Mouse (Mus musculus): Measurements from ENCODE around the gene Ninj2. TPM values are rescaled to one million over a fixed set of nuclear protein-coding genes. Genes with fewer than 3 reads are reported as not detected.

The Ninj2 gene
- polyA plus RNA-seq, 1 experiment, result not detected

DNA sequence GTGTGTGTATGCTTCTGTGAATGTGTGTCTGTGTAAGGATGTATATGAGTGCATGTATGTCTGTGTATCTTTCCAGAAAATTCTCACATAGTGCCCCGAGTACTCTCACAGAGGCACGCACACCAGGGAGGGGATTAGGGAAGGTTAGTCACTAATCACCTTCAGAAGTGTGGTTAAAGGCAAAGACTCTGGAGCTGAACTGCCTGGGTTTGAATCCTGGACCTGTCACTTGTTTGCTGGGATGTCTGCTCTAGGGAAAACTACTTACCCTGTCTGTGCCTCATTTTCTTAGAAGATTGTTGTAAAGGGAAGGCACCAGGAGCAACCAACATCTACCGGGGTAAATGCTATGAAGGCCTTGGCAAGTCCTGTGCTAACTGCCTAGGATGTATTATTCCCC lies 22.3 kb downstream of the Ninj2 start:
- Histone ChIP-seq H3K27ac (ENCODE audit: insufficient read depth, low read depth, low read length) (peak overlapping the region; percentile 93), H3K4me3 (ENCODE audit: insufficient read depth, low read length) (peak overlapping the region; percentile 54)

DNA sequence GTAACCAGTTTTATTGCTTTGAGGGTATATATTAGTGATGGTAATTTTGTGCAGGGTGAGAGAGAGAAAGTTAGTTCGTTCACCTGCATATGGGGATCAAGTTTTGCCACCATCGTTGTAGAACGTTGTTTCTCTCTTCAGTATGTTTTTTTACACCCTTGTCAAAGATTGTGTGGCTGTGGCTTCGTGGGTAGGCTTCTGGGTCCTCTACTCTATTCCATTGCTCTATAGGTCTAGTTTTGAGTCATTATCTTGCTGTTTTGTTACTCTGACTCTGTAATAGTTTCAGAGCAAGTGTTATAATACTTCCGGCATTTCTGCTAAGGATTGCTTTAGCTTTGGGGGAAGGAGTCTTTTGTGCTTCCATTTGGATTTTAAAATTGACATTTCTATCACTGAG lies 26.7 kb downstream of the Ninj2 start:
- TF ChIP-seq POLR2A (IDR thresholded peaks at IDR 0.05; ENCODE audit: borderline replicate concordance, low read depth, low read length) (no peak), CTCF (IDR thresholded peaks at IDR 0.05; ENCODE audit: low read depth, low read length) (no peak)
- H3K4me3 ChIP-seq (ENCODE audit: insufficient read depth, low read length), result no peak overlapping the region
- peaks cover 19% of the 10 kb centered on the region for H3K4me1 ChIP-seq (ENCODE audit: control insufficient read depth, insufficient read depth, low read length)
- no peak overlapping the region for H3K27ac ChIP-seq (ENCODE audit: insufficient read depth, low read depth, low read length)

More for the DNA sequence above, 22.3 kb downstream of the Ninj2 start:
- H3K4me1 ChIP-seq (ENCODE audit: control insufficient read depth, insufficient read depth, low read length), result peaks cover 47% of the 10 kb centered on the region
- TF ChIP-seq CTCF (IDR thresholded peaks at IDR 0.05; ENCODE audit: low read depth, low read length), result no peak
- TF ChIP-seq POLR2A (IDR thresholded peaks at IDR 0.05; ENCODE audit: borderline replicate concordance, low read depth, low read length), result no peak

DNA sequence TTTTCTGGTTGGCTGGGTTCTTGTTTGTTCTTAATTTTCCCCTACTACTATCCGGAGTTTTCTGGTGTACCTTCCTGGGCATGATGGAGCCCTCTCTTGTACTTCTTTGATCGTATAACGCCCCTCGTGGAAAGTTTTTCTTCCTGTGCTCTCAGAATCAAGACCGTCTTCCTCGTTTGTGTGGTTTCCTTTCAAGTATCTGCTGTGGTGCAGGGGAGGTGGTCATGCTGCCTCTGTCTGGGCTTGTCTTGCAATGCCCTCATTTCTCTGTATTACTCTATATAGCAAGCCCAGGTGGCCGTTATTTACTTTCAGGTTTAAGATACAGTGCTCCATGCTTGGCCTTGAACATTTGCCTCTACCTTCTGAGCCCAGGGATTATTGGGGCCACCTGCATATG lies 31.5 kb downstream of the Ninj2 start:
- Histone ChIP-seq H3K4me1 (ENCODE audit: control insufficient read depth, insufficient read depth, low read length) (peaks cover 3% of the 10 kb centered on the region; the same call in 1 of the 2 replicates), H3K27ac (ENCODE audit: insufficient read depth, low read depth, low read length) (no peak overlapping the region), H3K4me3 (ENCODE audit: insufficient read depth, low read length) (no peak overlapping the region)
- TF ChIP-seq POLR2A (IDR thresholded peaks at IDR 0.05; ENCODE audit: borderline replicate concordance, low read depth, low read length) (no peak), CTCF (IDR thresholded peaks at IDR 0.05; ENCODE audit: low read depth, low read length) (no peak)

- TF ChIP-seq POLR2A (IDR thresholded peaks at IDR 0.05; ENCODE audit: borderline replicate concordance, low read depth, low read length) (no peak), CTCF (IDR thresholded peaks at IDR 0.05; ENCODE audit: low read depth, low read length) (no peak)
- Histone ChIP-seq H3K4me3 (ENCODE audit: insufficient read depth, low read length) (no peak overlapping the region), H3K4me1 (ENCODE audit: control insufficient read depth, insufficient read depth, low read length) (peaks cover 3% of the 10 kb centered on the region; the same call in 1 of the 2 replicates), H3K27ac (ENCODE audit: insufficient read depth, low read depth, low read length) (no peak overlapping the region)
Observed at GRCm38 (mm10) chr6:120126456-120126855, 33.3 kb downstream of the Ninj2 start.

DNA sequence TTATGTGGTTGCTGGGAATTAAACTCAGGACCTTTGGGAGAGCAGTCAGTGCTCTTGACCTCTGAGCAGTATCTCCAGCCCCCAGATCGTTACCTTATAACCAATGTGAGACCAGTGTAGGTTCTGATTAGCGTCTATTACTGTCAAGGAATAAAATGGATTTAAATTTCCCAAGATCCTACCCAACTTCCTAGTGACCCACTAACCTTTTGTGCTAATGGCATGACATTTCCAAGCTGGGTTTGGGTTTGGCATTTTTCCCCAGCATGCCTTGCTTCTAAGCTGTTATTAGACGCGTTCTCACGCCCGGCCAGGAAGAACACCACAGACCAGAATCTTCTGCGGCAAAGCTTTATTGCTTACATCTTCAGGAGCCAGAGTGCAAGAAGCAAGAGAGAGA lies 34.2 kb downstream of the Ninj2 start:
- TF ChIP-seq POLR2A (IDR thresholded peaks at IDR 0.05; ENCODE audit: borderline replicate concordance, low read depth, low read length) (no peak), CTCF (IDR thresholded peaks at IDR 0.05; ENCODE audit: low read depth, low read length) (no peak)
- Histone ChIP-seq H3K27ac (ENCODE audit: insufficient read depth, low read depth, low read length) (no peak overlapping the region), H3K4me1 (ENCODE audit: control insufficient read depth, insufficient read depth, low read length) (peaks cover 3% of the 10 kb centered on the region; the same call in 1 of the 2 replicates), H3K4me3 (ENCODE audit: insufficient read depth, low read length) (no peak overlapping the region)

GRCm38 (mm10) chr6:120134748-120135147 lies 41.6 kb downstream of the Ninj2 start:
- TF ChIP-seq POLR2A (IDR thresholded peaks at IDR 0.05; ENCODE audit: borderline replicate concordance, low read depth, low read length) (no peak), CTCF (IDR thresholded peaks at IDR 0.05; ENCODE audit: low read depth, low read length) (no peak)
- no peaks in the 10 kb centered on the region for H3K4me1 ChIP-seq (ENCODE audit: control insufficient read depth, insufficient read depth, low read length)
- H3K27ac ChIP-seq (ENCODE audit: insufficient read depth, low read depth, low read length), result no peak overlapping the region
- no peak overlapping the region for H3K4me3 ChIP-seq (ENCODE audit: insufficient read depth, low read length)

DNA sequence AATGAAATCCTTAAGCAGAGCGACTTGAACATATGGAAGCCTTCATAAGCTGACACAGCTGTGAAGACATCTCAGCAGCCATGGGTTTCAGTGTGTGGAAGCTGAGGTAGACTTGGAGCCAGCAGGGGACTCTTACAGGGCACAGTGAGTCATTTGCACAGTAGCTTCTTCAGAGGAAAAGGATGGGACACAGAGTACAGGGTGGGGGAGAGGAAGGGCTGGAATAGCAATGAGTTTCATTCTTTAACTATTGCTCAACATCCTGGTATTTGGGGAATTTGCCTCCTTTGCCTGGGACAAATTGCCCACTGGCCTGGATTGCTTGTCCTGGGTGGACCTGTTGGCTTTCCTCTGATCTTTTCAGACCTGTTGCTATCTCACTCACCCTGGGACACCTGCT lies 52.3 kb downstream of the Ninj2 start:
- TF ChIP-seq CTCF (IDR thresholded peaks at IDR 0.05; ENCODE audit: low read depth, low read length) (no peak), POLR2A (IDR thresholded peaks at IDR 0.05; ENCODE audit: borderline replicate concordance, low read depth, low read length) (no peak)
- peaks cover 31% of the 10 kb centered on the region for H3K4me1 ChIP-seq (ENCODE audit: control insufficient read depth, insufficient read depth, low read length)
- H3K27ac ChIP-seq (ENCODE audit: insufficient read depth, low read depth, low read length), result peak overlapping the region; percentile 37
- no peak overlapping the region for H3K4me3 ChIP-seq (ENCODE audit: insufficient read depth, low read length)

DNA sequence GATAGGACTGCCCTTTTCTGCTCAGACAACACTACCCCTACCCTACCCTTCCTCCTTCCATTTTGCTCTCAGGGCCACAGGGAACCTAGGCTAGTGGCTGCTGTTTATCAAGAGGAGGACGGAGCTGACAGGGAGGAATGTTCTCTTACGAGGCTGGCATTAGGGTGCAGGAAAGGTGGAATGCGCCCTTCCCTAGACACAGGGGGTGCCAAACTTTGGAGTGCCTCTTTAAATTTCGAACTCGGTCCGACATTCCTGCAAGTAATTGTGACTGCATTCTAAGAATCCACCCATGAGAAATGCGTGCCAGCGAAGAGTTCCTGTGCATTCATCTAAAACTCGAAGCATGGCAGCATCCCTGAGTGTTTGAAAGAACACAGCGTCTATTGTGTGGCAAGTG lies 53.5 kb downstream of the Ninj2 start:
- H3K27ac ChIP-seq (ENCODE audit: insufficient read depth, low read depth, low read length), result no peak overlapping the region
- peaks cover 42% of the 10 kb centered on the region for H3K4me1 ChIP-seq (ENCODE audit: control insufficient read depth, insufficient read depth, low read length)
- no peak overlapping the region for H3K4me3 ChIP-seq (ENCODE audit: insufficient read depth, low read length)
- TF ChIP-seq CTCF (IDR thresholded peaks at IDR 0.05; ENCODE audit: low read depth, low read length) (no peak), POLR2A (IDR thresholded peaks at IDR 0.05; ENCODE audit: borderline replicate concordance, low read depth, low read length) (no peak)

DNA sequence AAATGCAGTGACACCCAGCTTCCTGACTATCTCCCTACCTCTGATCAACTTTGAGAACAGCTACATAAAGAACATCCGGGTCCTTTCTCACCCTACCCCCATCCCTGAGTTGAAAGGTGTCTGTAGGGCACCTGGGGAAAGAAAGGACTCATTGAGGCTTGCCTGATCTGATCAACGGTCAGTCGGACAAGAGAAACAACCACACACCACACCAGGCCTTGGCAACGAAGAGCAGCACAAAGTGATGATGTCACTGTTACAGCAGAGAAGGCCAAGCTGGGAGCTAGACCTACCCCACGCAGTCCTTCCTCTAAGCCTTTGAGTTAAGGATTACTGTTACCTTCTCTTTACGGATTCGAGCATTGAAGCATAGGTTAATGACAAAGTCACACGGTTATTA lies 54.3 kb downstream of the Ninj2 start:
- TF ChIP-seq CTCF (IDR thresholded peaks at IDR 0.05; ENCODE audit: low read depth, low read length) (no peak), POLR2A (IDR thresholded peaks at IDR 0.05; ENCODE audit: borderline replicate concordance, low read depth, low read length) (no peak)
- H3K4me3 ChIP-seq (ENCODE audit: insufficient read depth, low read length), result no peak overlapping the region
- peaks cover 47% of the 10 kb centered on the region for H3K4me1 ChIP-seq (ENCODE audit: control insufficient read depth, insufficient read depth, low read length)
- H3K27ac ChIP-seq (ENCODE audit: insufficient read depth, low read depth, low read length), result no peak overlapping the region

GRCm38 (mm10) chr6:120148716-120149392 lies 55.7 kb downstream of the Ninj2 start:
- no peak overlapping the region for H3K4me3 ChIP-seq (ENCODE audit: insufficient read depth, low read length)
- peaks cover 57% of the 10 kb centered on the region for H3K4me1 ChIP-seq (ENCODE audit: control insufficient read depth, insufficient read depth, low read length)
- H3K27ac ChIP-seq (ENCODE audit: insufficient read depth, low read depth, low read length), result no peak overlapping the region
- TF ChIP-seq CTCF (IDR thresholded peaks at IDR 0.05; ENCODE audit: low read depth, low read length) (no peak), POLR2A (IDR thresholded peaks at IDR 0.05; ENCODE audit: borderline replicate concordance, low read depth, low read length) (no peak)
